Mouse (Mus musculus) embryo, embryonic 11.5 days (tissue): ENCODE results near the gene Pdcl2.

Experiments used
- DNase-seq: peaks from one replicate; pipeline ENCODE4 v3.0.0-alpha.2; 2012; ENCODE audit warnings: low read depth, low spot score

Pdcl2 gene

GRCm38 (mm10) chr5:76330953-76331352 lies at the start of gene Pdcl2:
Gene Pdcl2 (minus strand): TSS chr5:76331156.
- DNase-seq, result no peak

GRCm38 (mm10) chr5:76379216-76379615 lies 48.3 kb upstream of the Pdcl2 start:
- no peak for DNase-seq

- no peak for DNase-seq
Measured at GRCm38 (mm10) chr5:76369215-76369840, 38.4 kb upstream of the Pdcl2 start.

GRCm38 (mm10) chr5:76365406-76365805 lies 34.5 kb upstream of the Pdcl2 start:
- DNase-seq, result no peak

- DNase-seq, result no peak
Measured at GRCm38 (mm10) chr5:76363453-76364104, 32.6 kb upstream of the Pdcl2 start, which contains the start of gene Nmu. Gene Nmu (minus strand): TSS chr5:76363788.

GRCm38 (mm10) chr5:76360786-76361185 lies 29.8 kb upstream of the Pdcl2 start:
- DNase-seq, result no peak

GRCm38 (mm10) chr5:76360057-76360456 lies 29.1 kb upstream of the Pdcl2 start:
- DNase-seq, result no peak

GRCm38 (mm10) chr5:76351953-76352611 lies 21.1 kb upstream of the Pdcl2 start:
- no peak for DNase-seq

- no peak for DNase-seq
Measured at GRCm38 (mm10) chr5:76351537-76351936, 20.6 kb upstream of the Pdcl2 start.

- DNase-seq, result no peak
Measured at GRCm38 (mm10) chr5:76346137-76346536, 15.2 kb upstream of the Pdcl2 start.

- DNase-seq, result no peak
Measured at GRCm38 (mm10) chr5:76340931-76341330, 10.0 kb upstream of the Pdcl2 start.

GRCm38 (mm10) chr5:76337100-76337499 lies 6.1 kb upstream of the Pdcl2 start:
- DNase-seq, result no peak

GRCm38 (mm10) chr5:76333833-76334232 lies 2.9 kb upstream of the Pdcl2 start:
- no peak for DNase-seq

GRCm38 (mm10) chr5:76327296-76327695 lies 3.7 kb downstream of the Pdcl2 start:
- no peak for DNase-seq

GRCm38 (mm10) chr5:76325113-76325512 lies 5.8 kb downstream of the Pdcl2 start:
- no peak for DNase-seq

GRCm38 (mm10) chr5:76321249-76322196 lies 9.4 kb downstream of the Pdcl2 start:
- DNase-seq, result no peak

GRCm38 (mm10) chr5:76308206-76308605 lies 22.8 kb downstream of the Pdcl2 start:
- DNase-seq, result no peak

GRCm38 (mm10) chr5:76306261-76306660 lies 24.7 kb downstream of the Pdcl2 start:
- no peak for DNase-seq

- DNase-seq, result no peak
Measured at GRCm38 (mm10) chr5:76305616-76306015, 25.3 kb downstream of the Pdcl2 start.

- DNase-seq, result peak; percentile 81
Measured at GRCm38 (mm10) chr5:76304452-76305341, 26.3 kb downstream of the Pdcl2 start, which contains the start of gene Clock. Gene Clock (minus strand): TSS chr5:76304792.
